Mouse (Mus musculus): Measurements from ENCODE around the gene Smim24. TPM values are rescaled to one million over a fixed set of nuclear protein-coding genes. Genes with fewer than 3 reads are reported as not detected.

Smim24 gene
- polyA plus RNA-seq, 1 experiment: 6,898 TPM

DNA sequence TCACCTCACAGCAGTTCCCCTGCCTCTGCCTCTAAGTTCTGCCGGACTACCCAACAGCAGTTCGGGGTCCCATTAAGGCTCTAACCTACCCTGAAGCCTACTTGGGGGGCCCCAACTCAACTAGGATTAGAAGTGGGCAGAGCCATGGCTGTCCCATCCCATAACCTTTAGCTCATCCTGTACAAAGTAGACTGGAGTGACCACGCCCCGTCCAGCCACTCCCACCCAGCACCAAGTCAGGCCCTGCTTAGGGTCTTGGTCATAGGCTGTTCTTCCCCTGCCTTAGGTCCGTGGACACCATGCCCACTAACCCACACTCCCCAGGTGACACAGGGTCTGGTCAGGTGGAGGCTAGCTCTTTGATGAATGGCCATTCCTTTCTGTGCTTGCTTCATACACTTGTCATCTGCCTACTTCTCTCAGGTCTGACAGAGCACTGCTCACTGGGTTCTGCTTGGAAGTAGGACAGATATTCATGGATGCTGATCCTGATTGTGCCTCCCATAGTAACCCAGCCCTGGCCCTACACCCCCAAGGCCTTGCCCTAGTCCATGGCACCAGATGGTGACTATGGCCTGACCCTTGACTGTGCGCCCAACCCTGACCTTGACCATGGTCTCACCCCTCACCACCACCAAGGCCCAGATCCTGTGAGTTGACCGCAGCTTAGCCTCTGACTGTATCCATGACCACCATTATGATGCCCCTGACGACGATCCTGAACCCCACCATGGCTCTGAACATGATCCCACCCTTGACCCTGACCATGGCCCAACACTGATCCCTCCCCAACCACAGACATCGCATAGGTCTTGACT is 26.5 kb downstream of the Smim24 start:
- Histone ChIP-seq H3K27ac (ENCODE audit: insufficient read depth, low read depth, low read length) (no peak overlapping the region), H3K4me1 (ENCODE audit: control insufficient read depth, insufficient read depth, insufficient read length, low read length) (peaks cover 37% of the 10 kb centered on the region), H3K27me3 (ENCODE audit: control insufficient read depth, insufficient read depth, low read length) (no peaks in the 10 kb centered on the region), H3K36me3 (ENCODE audit: control insufficient read depth, insufficient read depth, low read length) (no peaks in the 10 kb centered on the region; the same call in 1 of the 2 replicates), H3K4me3 (ENCODE audit: low read depth, low read length) (no peak overlapping the region)
- TF ChIP-seq POLR2A (IDR thresholded peaks at IDR 0.05; ENCODE audit: low read depth, low read length): no peak
- no peak for TF ChIP-seq CTCF (IDR thresholded peaks at IDR 0.05; ENCODE audit: extremely low read depth, insufficient read length, insufficient replicate concordance, low read depth, low read length)
- 90% methylated on average over 10 of the region's 10 CpGs for WGBS

DNA sequence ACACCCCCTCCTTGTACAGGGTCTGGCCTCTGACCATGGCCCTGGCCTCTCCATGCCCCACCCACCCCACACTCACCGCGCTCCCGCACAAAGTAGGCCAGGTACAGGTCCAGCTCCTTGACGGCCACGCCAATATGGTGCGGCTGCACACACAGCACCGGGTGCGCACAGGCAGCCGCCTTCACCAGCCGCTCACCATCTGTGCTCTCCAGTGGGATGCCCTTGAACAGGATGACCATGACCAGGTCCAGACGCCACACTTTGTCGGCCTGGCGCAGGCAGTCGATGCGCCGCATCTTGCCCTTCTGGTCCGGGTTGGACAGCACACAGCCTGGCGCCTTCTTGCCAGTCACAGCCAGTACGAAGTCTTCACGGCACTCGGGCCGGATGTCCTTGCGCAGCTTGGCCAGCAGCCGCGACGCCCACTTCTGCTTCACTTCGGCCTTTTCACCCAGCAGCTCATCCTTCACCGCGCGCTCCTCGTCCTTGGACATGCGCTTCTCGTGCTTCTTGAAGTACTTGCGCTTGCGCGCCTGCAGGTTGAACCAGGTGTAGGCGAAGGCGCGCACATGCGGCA is 27.4 kb downstream of the Smim24 start:
- H3K4me1 ChIP-seq (ENCODE audit: control insufficient read depth, insufficient read depth, insufficient read length, low read length): peaks cover 33% of the 10 kb centered on the region
- 92% methylated on average over 40 of the region's 40 CpGs for WGBS
- no peak overlapping the region for H3K27ac ChIP-seq (ENCODE audit: insufficient read depth, low read depth, low read length)
- H3K36me3 ChIP-seq (ENCODE audit: control insufficient read depth, insufficient read depth, low read length): no peaks in the 10 kb centered on the region; the same call in 1 of the 2 replicates
- TF ChIP-seq POLR2A (IDR thresholded peaks at IDR 0.05; ENCODE audit: low read depth, low read length): no peak
- no peak for TF ChIP-seq CTCF (IDR thresholded peaks at IDR 0.05; ENCODE audit: extremely low read depth, insufficient read length, insufficient replicate concordance, low read depth, low read length)
- H3K27me3 ChIP-seq (ENCODE audit: control insufficient read depth, insufficient read depth, low read length): no peaks in the 10 kb centered on the region
- H3K4me3 ChIP-seq (ENCODE audit: low read depth, low read length): no peak overlapping the region

DNA sequence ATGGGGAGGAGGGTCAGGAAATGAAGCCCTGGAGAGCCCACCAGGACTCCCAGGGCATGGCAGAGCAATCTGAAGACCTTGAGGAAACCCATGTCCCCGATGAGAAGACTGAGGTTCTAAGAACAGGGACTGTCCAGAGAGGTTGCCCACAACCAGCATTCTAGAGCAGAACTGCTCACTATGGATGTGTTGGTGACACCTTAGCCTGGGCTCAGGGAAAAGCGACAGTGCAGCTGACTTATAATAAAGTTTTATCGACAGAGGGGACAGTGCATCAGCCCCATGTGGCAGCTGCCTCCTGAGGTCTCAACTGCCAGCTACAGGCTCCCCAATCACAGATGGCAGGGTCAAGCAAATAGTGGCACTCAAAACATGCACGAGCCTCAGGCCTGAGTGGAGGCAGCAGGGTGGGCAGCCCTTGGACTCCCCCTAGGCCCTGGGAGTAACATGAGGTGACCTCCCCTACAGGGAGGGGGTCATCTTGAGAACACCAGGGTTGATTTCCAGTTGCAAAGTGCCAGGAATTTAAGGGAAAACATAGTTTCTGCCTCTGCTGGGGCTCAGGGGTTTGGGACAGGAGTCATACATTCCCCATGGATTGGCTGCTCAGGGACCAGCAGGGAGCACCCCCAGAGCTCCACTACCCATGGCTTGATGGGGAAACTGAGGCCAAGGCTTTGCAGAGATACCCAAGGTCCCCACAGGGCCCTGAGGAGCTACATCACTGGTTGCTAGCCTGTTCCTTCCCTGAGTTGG is 28.4 kb downstream of the Smim24 start:
- H3K27me3 ChIP-seq (ENCODE audit: control insufficient read depth, insufficient read depth, low read length): no peaks in the 10 kb centered on the region
- WGBS: 81% methylated on average over 4 of the region's 4 CpGs
- H3K4me1 ChIP-seq (ENCODE audit: control insufficient read depth, insufficient read depth, insufficient read length, low read length): peaks cover 35% of the 10 kb centered on the region
- H3K36me3 ChIP-seq (ENCODE audit: control insufficient read depth, insufficient read depth, low read length): no peaks in the 10 kb centered on the region; the same call in 1 of the 2 replicates
- H3K27ac ChIP-seq (ENCODE audit: insufficient read depth, low read depth, low read length): no peak overlapping the region
- H3K4me3 ChIP-seq (ENCODE audit: low read depth, low read length): no peak overlapping the region
- TF ChIP-seq POLR2A (IDR thresholded peaks at IDR 0.05; ENCODE audit: low read depth, low read length) (no peak), CTCF (IDR thresholded peaks at IDR 0.05; ENCODE audit: extremely low read depth, insufficient read length, insufficient replicate concordance, low read depth, low read length) (no peak)

DNA sequence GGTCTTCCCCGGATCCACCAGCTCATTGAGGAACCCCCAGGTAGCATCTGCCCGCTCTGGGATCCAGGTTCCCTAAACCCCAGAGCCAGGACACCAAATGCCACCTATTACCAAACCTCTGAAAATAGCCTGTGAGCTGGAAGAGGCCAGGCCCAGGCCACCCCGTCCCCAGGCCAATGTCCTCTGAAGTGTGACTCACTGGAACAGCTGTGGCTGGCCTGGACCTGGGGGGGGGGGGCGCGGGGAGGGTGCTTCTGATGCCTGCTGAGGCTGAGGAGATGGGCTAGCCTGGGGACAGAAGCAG is 28.9 kb downstream of the Smim24 start:
- H3K4me3 ChIP-seq (ENCODE audit: low read depth, low read length): no peak overlapping the region
- TF ChIP-seq CTCF (IDR thresholded peaks at IDR 0.05; ENCODE audit: extremely low read depth, insufficient read length, insufficient replicate concordance, low read depth, low read length) (no peak), POLR2A (IDR thresholded peaks at IDR 0.05; ENCODE audit: low read depth, low read length) (no peak)
- 71% methylated on average over 5 of the region's 5 CpGs for WGBS
- peaks cover 30% of the 10 kb centered on the region for H3K4me1 ChIP-seq (ENCODE audit: control insufficient read depth, insufficient read depth, insufficient read length, low read length)
- H3K27me3 ChIP-seq (ENCODE audit: control insufficient read depth, insufficient read depth, low read length): no peaks in the 10 kb centered on the region
- H3K27ac ChIP-seq (ENCODE audit: insufficient read depth, low read depth, low read length): no peak overlapping the region
- no peaks in the 10 kb centered on the region; the same call in 1 of the 2 replicates for H3K36me3 ChIP-seq (ENCODE audit: control insufficient read depth, insufficient read depth, low read length)

DNA sequence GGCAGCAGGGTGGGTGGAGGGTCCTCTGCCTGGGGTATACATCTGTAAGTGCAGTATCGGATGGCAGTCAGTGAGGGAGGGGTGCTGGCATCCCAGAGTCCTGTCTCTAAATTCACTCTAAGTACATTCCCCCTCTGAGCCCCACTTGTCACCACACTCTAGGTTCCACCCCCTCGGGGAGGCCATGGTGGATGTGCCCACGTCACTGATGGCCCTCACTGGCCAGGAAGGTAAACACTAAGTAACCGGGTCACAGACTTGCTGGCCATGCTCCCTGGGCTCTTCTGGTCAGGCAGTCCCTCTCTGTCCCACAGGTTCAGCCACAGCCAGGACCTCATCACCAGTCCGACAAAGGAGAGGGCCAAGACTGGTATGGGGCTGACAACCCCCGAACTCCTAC is 29.3 kb downstream of the Smim24 start:
- H3K4me3 ChIP-seq (ENCODE audit: low read depth, low read length): no peak overlapping the region
- no peaks in the 10 kb centered on the region for H3K27me3 ChIP-seq (ENCODE audit: control insufficient read depth, insufficient read depth, low read length)
- WGBS: 75% methylated on average over 6 of the region's 6 CpGs
- H3K36me3 ChIP-seq (ENCODE audit: control insufficient read depth, insufficient read depth, low read length): no peaks in the 10 kb centered on the region; the same call in 1 of the 2 replicates
- peaks cover 27% of the 10 kb centered on the region for H3K4me1 ChIP-seq (ENCODE audit: control insufficient read depth, insufficient read depth, insufficient read length, low read length)
- TF ChIP-seq CTCF (IDR thresholded peaks at IDR 0.05; ENCODE audit: extremely low read depth, insufficient read length, insufficient replicate concordance, low read depth, low read length): no peak
- no peak for TF ChIP-seq POLR2A (IDR thresholded peaks at IDR 0.05; ENCODE audit: low read depth, low read length)
- H3K27ac ChIP-seq (ENCODE audit: insufficient read depth, low read depth, low read length): no peak overlapping the region

DNA sequence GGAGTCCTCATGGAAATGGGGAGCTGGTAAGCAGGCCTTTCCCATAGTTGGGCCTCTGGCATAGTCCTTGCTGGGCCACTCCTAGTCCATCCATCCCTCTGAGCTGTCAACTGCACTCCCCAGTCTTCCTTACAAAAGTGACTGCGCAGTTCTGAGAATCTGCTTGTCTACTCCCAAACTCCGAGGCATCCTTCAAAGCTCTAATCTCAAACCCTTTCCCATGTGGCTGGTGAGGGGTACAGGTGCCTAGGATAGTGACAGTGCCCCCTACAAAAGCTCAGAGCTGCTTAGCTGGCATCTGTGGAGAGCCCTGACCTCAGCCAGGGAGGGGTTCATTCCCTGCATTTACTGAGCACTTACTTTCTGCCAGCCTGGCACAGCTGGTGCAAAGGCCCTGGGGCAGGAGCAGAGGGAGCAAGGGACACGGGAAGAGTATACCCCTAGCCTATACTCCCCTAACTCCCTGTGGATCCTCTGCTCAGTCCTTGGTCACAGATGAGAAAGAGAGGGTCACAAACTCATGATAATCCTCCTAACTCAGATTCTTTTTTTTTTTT is 29.9 kb downstream of the Smim24 start:
- TF ChIP-seq POLR2A (IDR thresholded peaks at IDR 0.05; ENCODE audit: low read depth, low read length): no peak
- TF ChIP-seq CTCF (IDR thresholded peaks at IDR 0.05; ENCODE audit: extremely low read depth, insufficient read length, insufficient replicate concordance, low read depth, low read length): no peak
- Histone ChIP-seq H3K27ac (ENCODE audit: insufficient read depth, low read depth, low read length) (no peak overlapping the region), H3K4me3 (ENCODE audit: low read depth, low read length) (no peak overlapping the region), H3K27me3 (ENCODE audit: control insufficient read depth, insufficient read depth, low read length) (no peaks in the 10 kb centered on the region), H3K36me3 (ENCODE audit: control insufficient read depth, insufficient read depth, low read length) (no peaks in the 10 kb centered on the region; the same call in 1 of the 2 replicates), H3K4me1 (ENCODE audit: control insufficient read depth, insufficient read depth, insufficient read length, low read length) (peaks cover 24% of the 10 kb centered on the region)
- 87% methylated on average over 3 of the region's 3 CpGs for WGBS

Measured in small intestine, adult 2 months (tissue).